Mouse (Mus musculus): ENCODE data around the gene Afg1l.

- no peak for TF ChIP-seq CTCF (IDR thresholded peaks at IDR 0.05; ENCODE audit: low read depth, low read length)
- TF ChIP-seq GATA1 (IDR thresholded peaks at IDR 0.05; ENCODE audit: borderline replicate concordance, low read length) = no peak
- no peak for TF ChIP-seq TAL1 (conservative IDR thresholded peaks at IDR 0.05; ENCODE audit: low read depth, low read length)
These were observed 206.7 kb downstream of the Afg1l start for GRCm38 (mm10) chr10:42271454-42272230.

Data from G1E (cell line).